Mouse (Mus musculus): ENCODE results near the gene Ibsp. TPM values are rescaled to one million over a fixed set of nuclear protein-coding genes. Genes with fewer than 3 reads are reported as not detected.

Ibsp gene
- total and polyA plus RNA-seq, 3 experiments, result 0.12 TPM; not detected in 2

GRCm38 (mm10) chr5:104359257-104359656 is 60.3 kb downstream of the Ibsp start:
- Histone ChIP-seq H3K9ac (ENCODE audit: low read depth, low read length) (no peak overlapping the region), H3K27me3 (ENCODE audit: control insufficient read depth, insufficient read depth, low read length) (no peaks in the 10 kb centered on the region), H3K79me2 (replicated peaks; ENCODE audit: control insufficient read depth, insufficient read depth, low read length) (no peaks in the 10 kb centered on the region), H3K36me3 (ENCODE audit: control insufficient read depth, insufficient read depth, low read length) (peaks cover 4% of the 10 kb centered on the region; the same call in 1 of the 2 replicates), H3K4me3 (no peak overlapping the region), H3K4me1 (ENCODE audit: control insufficient read depth, insufficient read depth, low read length) (peaks cover 5% of the 10 kb centered on the region), H3K27ac (no peak overlapping the region; the same call in 1 of the 2 replicates)
- 55% methylated on average over 6 of the region's 6 CpGs for WGBS
- TF ChIP-seq EP300 (IDR thresholded peaks at IDR 0.05; ENCODE audit: insufficient read depth, low read depth, low read length) (no peak), CTCF (IDR thresholded peaks at IDR 0.05) (no peak), POLR2A (IDR thresholded peaks at IDR 0.05; ENCODE audit: insufficient read depth, low read depth, low read length) (no peak)
- intact Hi-C loops (cut with DNase I), result no loop called here
- DNase-seq, result no peak

Small RNAs within 50 kb of the gene (microRNA-seq; reads per million reads assigned to microRNA genes)
- 0 reads per million in 2 experiments for gene Gm23616

Other genes with a start within 250 kb of the Ibsp start
- gene Gm17660, start 221.6 kb upstream of the Ibsp start, total RNA-seq (2021), result not detected
- not detected in 2 replicates for gene Gm17660, start 221.6 kb upstream of the Ibsp start, polyA plus RNA-seq (2012; rRNA removed)
- gene Sparcl1, start 185.4 kb upstream of the Ibsp start, total RNA-seq (2021), result 100 to 1,000 TPM; 182 to 219 TPM
- gene Sparcl1, start 185.4 kb upstream of the Ibsp start, polyA plus RNA-seq (2012; rRNA removed), result 122 and 281 TPM in 2 replicates
- gene Dspp, start 128.5 kb upstream of the Ibsp start, total RNA-seq (2021), result not detected
- not detected in 2 replicates for gene Dspp, start 128.5 kb upstream of the Ibsp start, polyA plus RNA-seq (2012; rRNA removed)
- not detected for gene Dmp1, start 96.6 kb upstream of the Ibsp start, total RNA-seq (2021)
- not detected in 2 replicates for gene Dmp1, start 96.6 kb upstream of the Ibsp start, polyA plus RNA-seq (2012; rRNA removed)
- gene Mepe, start 26.2 kb downstream of the Ibsp start, total RNA-seq (2021), result not detected
- gene Mepe, start 26.2 kb downstream of the Ibsp start, polyA plus RNA-seq (2012; rRNA removed), result not detected in 2 replicates
- under 1 TPM; 0.36 to 0.39 TPM for gene Spp1, start 135.9 kb downstream of the Ibsp start, total RNA-seq (2021)
- gene Spp1, start 135.9 kb downstream of the Ibsp start, polyA plus RNA-seq (2012; rRNA removed), result 1.7 and 2.1 TPM in 2 replicates
- gene Pkd2, start 160.3 kb downstream of the Ibsp start, total RNA-seq (2021), result 10 to 100 TPM; 21.0 to 21.1 TPM
- gene Pkd2, start 160.3 kb downstream of the Ibsp start, polyA plus RNA-seq (2012; rRNA removed), result 12.0 and 21.8 TPM in 2 replicates
- 1 to 10 TPM; 3.9 to 4.0 TPM for gene BC005561, start 209.2 kb downstream of the Ibsp start, total RNA-seq (2021)
- 0.61 and 1.3 TPM in 2 replicates for gene BC005561, start 209.2 kb downstream of the Ibsp start, polyA plus RNA-seq (2012; rRNA removed)